Mouse (Mus musculus): ENCODE measurements around the gene Fabp7. TPM values are rescaled to one million over a fixed set of nuclear protein-coding genes. Genes with fewer than 3 reads are reported as not detected.

Gene Fabp7
- total and polyA plus RNA-seq, 3 experiments = not detected

GRCm38 (mm10) chr10:57828649-57829048 is 44.0 kb downstream of the Fabp7 start:
- H3K36me3 ChIP-seq (replicated peaks in 1 of 2; ENCODE audit: control insufficient read depth in 1 of 2, insufficient read depth in 1 of 2, low read length in 1 of 2) = no peaks in the 10 kb centered on the region
- in situ Hi-C loops (cut with MboI; ENCODE audit: low pct_ligation_motif_present, low pct_unique_long_range_greater_than_20kb, low sequenced_read_pairs) = no loop called here
- TF ChIP-seq POLR2AphosphoS2 (IDR thresholded peaks at IDR 0.05; ENCODE audit: low read depth, low read length) (no peak), MEF2A (IDR thresholded peaks at IDR 0.05; ENCODE audit: borderline replicate concordance, low read depth, low read length) (no peak), RCOR1 (conservative IDR thresholded peaks at IDR 0.05; ENCODE audit: low read depth, low read length) (no peak)
- dilution Hi-C loops (cut with MboI; ENCODE audit: extremely low pct_ligation_motif_present, extremely low pct_unique_long_range_greater_than_20kb, low sequenced_read_pairs) = no loop called here
- H3K27ac ChIP-seq (ENCODE audit: insufficient read depth, low read depth) = no peak overlapping the region
- peak overlapping the region; percentile 71 for H3K4me2 ChIP-seq (ENCODE audit: insufficient read depth, low read depth, poor library complexity, severe bottlenecking)
- no peaks in the 10 kb centered on the region; a peak in 2 of 4 replicates for H3K4me1 ChIP-seq (ENCODE audit: control insufficient read depth in 1 of 2, insufficient read depth in 2 of 2)
- H3K79me2 ChIP-seq (replicated peaks; ENCODE audit: control insufficient read depth, extremely low read depth, insufficient read depth, poor library complexity, severe bottlenecking) = no peaks in the 10 kb centered on the region
- no peak for DNase-seq (ENCODE audit: extremely low read depth)
- H3K9ac ChIP-seq (ENCODE audit: insufficient read depth, low read depth) = no peak overlapping the region
- no peaks in the 10 kb centered on the region for H3K27me3 ChIP-seq (replicated peaks)
- no peaks in the 10 kb centered on the region for H3K9me3 ChIP-seq (replicated peaks; ENCODE audit: low read length)
- H3K4me3 ChIP-seq (replicated peaks in 1 of 3; ENCODE audit: low read depth in 2 of 3, low read length in 2 of 3, poor library complexity in 1 of 3) = no peak overlapping the region

DNA sequence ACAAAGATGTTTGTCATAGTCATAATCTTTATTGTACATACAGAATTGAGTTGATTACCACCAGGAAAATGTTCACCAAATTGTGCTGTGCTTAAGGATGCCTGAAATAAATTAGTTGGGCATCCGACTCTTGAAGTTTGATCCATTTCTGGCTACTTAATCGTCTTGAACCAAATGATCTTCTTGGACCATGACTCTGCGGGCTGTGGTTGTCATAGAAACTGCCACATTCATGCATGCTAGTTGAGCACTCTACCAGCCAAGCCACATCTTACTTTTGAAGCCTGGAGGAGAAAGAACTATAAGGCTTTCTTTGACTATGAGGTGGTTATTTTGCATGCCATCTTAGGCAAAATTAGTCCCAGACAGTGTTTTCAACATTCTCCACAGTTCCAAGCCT is 44.9 kb downstream of the Fabp7 start:
- dilution Hi-C loops (cut with MboI; ENCODE audit: extremely low pct_ligation_motif_present, extremely low pct_unique_long_range_greater_than_20kb, low sequenced_read_pairs) = no loop called here
- Histone ChIP-seq H3K79me2 (replicated peaks; ENCODE audit: control insufficient read depth, extremely low read depth, insufficient read depth, poor library complexity, severe bottlenecking) (no peaks in the 10 kb centered on the region), H3K4me2 (ENCODE audit: insufficient read depth, low read depth, poor library complexity, severe bottlenecking) (no peak overlapping the region)

DNA sequence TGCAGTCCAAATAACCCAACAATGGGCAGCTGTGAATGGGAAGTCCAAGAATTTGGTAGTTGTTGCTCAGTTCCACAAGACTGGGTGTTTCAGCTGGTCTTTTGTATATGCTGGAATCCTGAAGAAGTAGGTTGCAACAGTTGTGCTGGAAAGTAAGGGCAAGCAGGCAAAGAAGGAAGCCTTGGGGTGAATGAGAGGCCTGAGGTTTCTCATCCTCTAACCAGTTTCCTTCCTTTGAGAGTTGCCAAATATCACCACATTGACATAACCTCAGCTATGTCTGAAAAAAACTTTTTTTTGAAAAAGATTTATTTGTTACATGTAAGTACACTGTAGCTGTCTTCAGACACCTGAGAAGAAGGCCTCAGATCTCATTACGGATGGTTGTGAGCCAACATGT is 50.4 kb downstream of the Fabp7 start:
- in situ Hi-C loops (cut with MboI; ENCODE audit: low pct_ligation_motif_present, low pct_unique_long_range_greater_than_20kb, low sequenced_read_pairs) (no loop called here), dilution Hi-C loops (cut with MboI; ENCODE audit: extremely low pct_ligation_motif_present, extremely low pct_unique_long_range_greater_than_20kb, low sequenced_read_pairs) (no loop called here)
- Histone ChIP-seq H3K4me1 (ENCODE audit: control insufficient read depth in 1 of 2, insufficient read depth in 2 of 2) (no peaks in the 10 kb centered on the region; a peak in 1 of 4 replicates), H3K4me2 (ENCODE audit: insufficient read depth, low read depth, poor library complexity, severe bottlenecking) (no peak overlapping the region), H3K9me3 (replicated peaks; ENCODE audit: low read length) (no peaks in the 10 kb centered on the region), H3K79me2 (replicated peaks; ENCODE audit: control insufficient read depth, extremely low read depth, insufficient read depth, poor library complexity, severe bottlenecking) (no peaks in the 10 kb centered on the region), H3K36me3 (replicated peaks in 1 of 2; ENCODE audit: control insufficient read depth in 1 of 2, insufficient read depth in 1 of 2, low read length in 1 of 2) (no peaks in the 10 kb centered on the region), H3K27ac (ENCODE audit: insufficient read depth, low read depth) (no peak overlapping the region), H3K27me3 (replicated peaks) (no peaks in the 10 kb centered on the region), H3K9ac (ENCODE audit: insufficient read depth, low read depth) (no peak overlapping the region), H3K4me3 (replicated peaks in 1 of 3; ENCODE audit: low read depth in 2 of 3, low read length in 2 of 3, poor library complexity in 1 of 3) (no peak overlapping the region)
- no peak for DNase-seq (ENCODE audit: extremely low read depth)
- TF ChIP-seq ZNF384 (IDR thresholded peaks at IDR 0.05; ENCODE audit: low read depth, low read length) = no peak
- TF ChIP-seq RCOR1 (conservative IDR thresholded peaks at IDR 0.05; ENCODE audit: low read depth, low read length) = no peak
- no peak for TF ChIP-seq MXI1 (IDR thresholded peaks at IDR 0.05; ENCODE audit: low read depth, low read length)
- TF ChIP-seq ZKSCAN1 (IDR thresholded peaks at IDR 0.05; ENCODE audit: borderline replicate concordance, low read depth, low read length) = no peak
- TF ChIP-seq USF2 (conservative IDR thresholded peaks at IDR 0.05; ENCODE audit: low read depth, low read length) = no peak
- no peak for TF ChIP-seq ETS1 (conservative IDR thresholded peaks at IDR 0.05; ENCODE audit: low read depth, low read length)
- TF ChIP-seq USF1 (IDR thresholded peaks at IDR 0.05; ENCODE audit: low read depth, low read length) = no peak
- TF ChIP-seq RAD21 (IDR thresholded peaks at IDR 0.05; ENCODE audit: low read depth, low read length) = no peak
- TF ChIP-seq SIN3A (IDR thresholded peaks at IDR 0.05; ENCODE audit: low read length) = no peak
- TF ChIP-seq CHD1 (IDR thresholded peaks at IDR 0.05; ENCODE audit: low read depth, low read length) = no peak
- no peak for TF ChIP-seq MAX (IDR thresholded peaks at IDR 0.05; ENCODE audit: low read length)

More for the DNA sequence above, 44.9 kb downstream of the Fabp7 start:
- Histone ChIP-seq H3K9me3 (replicated peaks; ENCODE audit: low read length) (no peaks in the 10 kb centered on the region), H3K27me3 (replicated peaks) (no peaks in the 10 kb centered on the region), H3K4me1 (ENCODE audit: control insufficient read depth in 1 of 2, insufficient read depth in 2 of 2) (no peaks in the 10 kb centered on the region; a peak in 2 of 4 replicates), H3K4me3 (replicated peaks in 1 of 3; ENCODE audit: low read depth in 2 of 3, low read length in 2 of 3, poor library complexity in 1 of 3) (no peak overlapping the region), H3K36me3 (replicated peaks in 1 of 2; ENCODE audit: control insufficient read depth in 1 of 2, insufficient read depth in 1 of 2, low read length in 1 of 2) (no peaks in the 10 kb centered on the region), H3K27ac (ENCODE audit: insufficient read depth, low read depth) (no peak overlapping the region), H3K9ac (ENCODE audit: insufficient read depth, low read depth) (no peak overlapping the region)
- in situ Hi-C loops (cut with MboI; ENCODE audit: low pct_ligation_motif_present, low pct_unique_long_range_greater_than_20kb, low sequenced_read_pairs) = no loop called here
- no peak for DNase-seq (ENCODE audit: extremely low read depth)
- TF ChIP-seq NRF1 (IDR thresholded peaks at IDR 0.05; ENCODE audit: low read depth, low read length) (no peak), MXI1 (IDR thresholded peaks at IDR 0.05; ENCODE audit: low read depth, low read length) (no peak), CHD1 (IDR thresholded peaks at IDR 0.05; ENCODE audit: low read depth, low read length) (no peak), UBTF (IDR thresholded peaks at IDR 0.05; ENCODE audit: low read depth, low read length) (no peak), POLR2AphosphoS2 (IDR thresholded peaks at IDR 0.05; ENCODE audit: low read depth, low read length) (no peak), CHD2 (IDR thresholded peaks at IDR 0.05; ENCODE audit: low read length) (no peak)
